8 mouse cellular contexts compared by ENCODE assay signal in genomic region chr10:81365672-81366476, GRCm38 (mm10). TPM values are rescaled to one million over a fixed set of nuclear protein-coding genes. Genes with fewer than 3 reads are reported as not detected.
DNase-seq lines count a peak whose midpoint lies in the region; ATAC-seq and TF ChIP-seq lines count a peak whose summit lies in the region.

Gene 4930404N11Rik (minus strand): TSS chr10:81365816.

- TF ChIP-seq POLR2A in MEL (IDR thresholded peaks at IDR 0.05; ENCODE audit: control insufficient read depth in 1 of 2, insufficient read depth in 1 of 2, low read depth in 1 of 2, low read length in 2 of 2, poor library complexity in 1 of 2), result peak; percentile 25 to 48; a peak in 2 of 4 replicates

- peaks cover 0 to 5% of the 10 kb centered on the region in 2 experiments; a peak in 1 of 4 replicates for H3K4me1 ChIP-seq in MEL (ENCODE audit: control insufficient read depth in 1 of 2, insufficient read depth in 2 of 2, low read length in 2 of 2)
- peaks cover 19% of the 10 kb centered on the region for H3K4me1 ChIP-seq in forebrain, embryonic 15.5 days
- peaks cover 47% of the 10 kb centered on the region for H3K4me1 ChIP-seq in liver, postnatal 0 days (ENCODE audit: insufficient read depth)
- H3K4me1 ChIP-seq in stomach, embryonic 16.5 days (ENCODE audit: control insufficient read depth, insufficient read depth, low read length), result peaks cover 48% of the 10 kb centered on the region

- peak within 1 kb of the TSS; percentile 46 for H3K4me2 ChIP-seq in forebrain, embryonic 15.5 days (replicated peaks)
- H3K4me2 ChIP-seq in liver, postnatal 0 days (ENCODE audit: low read depth, low read length), result no peak within 1 kb of the TSS
- peak within 1 kb of the TSS; percentile 61 for H3K4me2 ChIP-seq in stomach, embryonic 16.5 days (ENCODE audit: low read depth, low read length)

- no peaks in the 10 kb centered on the region for H3K9me3 ChIP-seq in MEL (replicated peaks; ENCODE audit: insufficient read depth, low read length)
- H3K9me3 ChIP-seq in forebrain, embryonic 15.5 days, result no peaks in the 10 kb centered on the region
- no peaks in the 10 kb centered on the region for H3K9me3 ChIP-seq in liver, postnatal 0 days (ENCODE audit: low read length)
- H3K9me3 ChIP-seq in stomach, embryonic 16.5 days (replicated peaks; ENCODE audit: control insufficient read depth, low read length), result no peaks in the 10 kb centered on the region

- H3K9ac ChIP-seq in MEL (ENCODE audit: control insufficient read depth, low read depth, low read length, poor library complexity, severe bottlenecking), result no peak within 1 kb of the TSS
- peak within 1 kb of the TSS; percentile 8; the same call in 1 of the 2 replicates for H3K9ac ChIP-seq in forebrain, embryonic 15.5 days (replicated peaks)
- no peak within 1 kb of the TSS for H3K9ac ChIP-seq in liver, postnatal 0 days (replicated peaks)
- H3K9ac ChIP-seq in stomach, embryonic 16.5 days (ENCODE audit: low read length), result peak within 1 kb of the TSS; percentile 65

- no peak for TF ChIP-seq CTCF in MEL (IDR thresholded peaks at IDR 0.05 in 2 of 3, conservative IDR thresholded peaks at IDR 0.05 in 1 of 3; ENCODE audit: control insufficient read depth in 1 of 3, insufficient read depth in 1 of 3, low read depth in 2 of 3, low read length in 3 of 3, poor library complexity in 1 of 3, severe bottlenecking in 1 of 3)
- TF ChIP-seq CTCF in liver, postnatal 0 days (IDR thresholded peaks at IDR 0.05; ENCODE audit: low read depth), result no peak

- H3K36me3 ChIP-seq in MEL (ENCODE audit: control insufficient read depth in 1 of 2, insufficient read depth in 2 of 2, low read length in 2 of 2), result 0 out of 4 replicates have a peak, but pooled peaks cover 0 to 3% of the 10 kb centered on the region in 2 experiments
- H3K36me3 ChIP-seq in forebrain, embryonic 15.5 days, result peaks cover 47% of the 10 kb centered on the region
- peaks cover 79% of the 10 kb centered on the region for H3K36me3 ChIP-seq in liver, postnatal 0 days (replicated peaks; ENCODE audit: insufficient read depth, low read length)
- H3K36me3 ChIP-seq in stomach, embryonic 16.5 days (ENCODE audit: control insufficient read depth, insufficient read depth, low read length), result peaks cover 35% of the 10 kb centered on the region

- TF ChIP-seq EP300 in MEL (IDR thresholded peaks at IDR 0.05; ENCODE audit: low read depth in 1 of 2, low read length in 2 of 2), result no peak
- no peak for TF ChIP-seq EP300 in liver, postnatal 0 days (IDR thresholded peaks at IDR 0.05; ENCODE audit: low read depth)

- ATAC-seq in forebrain, embryonic 15.5 days (replicated peaks), result no peak
- no peak for ATAC-seq in liver, postnatal 0 days
- ATAC-seq in stomach, embryonic 16.5 days (ENCODE audit: insufficient read depth, low FRiP score), result peak; percentile 15; the same call in 1 of the 2 replicates

- no peaks in the 10 kb centered on the region for H3K79me2 ChIP-seq in MEL (ENCODE audit: control insufficient read depth, insufficient read depth, low read length, poor library complexity)

- no peak within 1 kb of the TSS for H3K27ac ChIP-seq in MEL (ENCODE audit: control insufficient read depth, low read depth, low read length)
- no peak within 1 kb of the TSS for H3K27ac ChIP-seq in forebrain, embryonic 15.5 days (replicated peaks)
- H3K27ac ChIP-seq in liver, postnatal 0 days (ENCODE audit: low read depth), result peak within 1 kb of the TSS; percentile 50; the same call in 1 of the 2 replicates
- H3K27ac ChIP-seq in stomach, embryonic 16.5 days (ENCODE audit: low read length), result peak within 1 kb of the TSS; percentile 31

- H3K4me3 ChIP-seq in MEL (ENCODE audit: control insufficient read depth in 1 of 2, insufficient read depth in 1 of 2, low read depth in 2 of 2, low read length in 2 of 2), result no peak within 1 kb of the TSS
- peak within 1 kb of the TSS; percentile 28 for H3K4me3 ChIP-seq in forebrain, embryonic 15.5 days
- H3K4me3 ChIP-seq in liver, postnatal 0 days (ENCODE audit: low read depth, low read length), result no peak within 1 kb of the TSS
- H3K4me3 ChIP-seq in stomach, embryonic 16.5 days (replicated peaks; ENCODE audit: low read length), result peak within 1 kb of the TSS; percentile 37

- DNase-seq in A20 (ENCODE audit: low read depth, low spot score), result peak; percentile 31
- peak; percentile 70 for DNase-seq in MEL (ENCODE audit: low read depth, low spot score)
- DNase-seq in liver, postnatal 0 days, result peak; percentile 44
- DNase-seq in cerebellum, adult 9-10 months, result no peak
- DNase-seq in urinary bladder, postnatal 25 days (ENCODE audit: low spot score), result no peak
- no peak for DNase-seq in gastrocnemius, postnatal 25 days

- WGBS in forebrain, embryonic 15.5 days, result 20% methylated on average over 12 of the region's 12 CpGs
- 37% methylated on average over 12 of the region's 12 CpGs for WGBS in liver, postnatal 0 days (ENCODE audit: insufficient replicate concordance)
- 32% methylated on average over 12 of the region's 12 CpGs for WGBS in stomach, embryonic 16.5 days

- no peak for TF ChIP-seq RAD21 in MEL (IDR thresholded peaks at IDR 0.05; ENCODE audit: low read depth, low read length)

- H3K27me3 ChIP-seq in MEL (ENCODE audit: control insufficient read depth in 1 of 2, insufficient read depth in 2 of 2, low read length in 2 of 2), result no peaks in the 10 kb centered on the region
- H3K27me3 ChIP-seq in forebrain, embryonic 15.5 days, result peaks cover 22% of the 10 kb centered on the region
- H3K27me3 ChIP-seq in liver, postnatal 0 days (ENCODE audit: insufficient read depth, low read length), result no peaks in the 10 kb centered on the region
- H3K27me3 ChIP-seq in stomach, embryonic 16.5 days (ENCODE audit: control insufficient read depth, insufficient read depth, low read length), result peaks cover 10% of the 10 kb centered on the region; the same call in 1 of the 2 replicates

TF ChIP-seq in MEL, 35 proteins besides CTCF, POLR2A, EP300 and RAD21:
- TF ChIP-seq ZC3H11A (IDR thresholded peaks at IDR 0.05; ENCODE audit: low read depth, low read length) (no peak), MAFK (IDR thresholded peaks at IDR 0.05; ENCODE audit: borderline replicate concordance, low read depth, low read length) (no peak), NRF1 (IDR thresholded peaks at IDR 0.05; ENCODE audit: insufficient read depth, low read depth, low read length, poor library complexity, severe bottlenecking) (no peak), MAX (IDR thresholded peaks at IDR 0.05; ENCODE audit: low read length) (no peak), SMC3 (IDR thresholded peaks at IDR 0.05; ENCODE audit: low read depth, low read length) (no peak), CHD1 (IDR thresholded peaks at IDR 0.05; ENCODE audit: low read depth, low read length) (no peak), NELFE (IDR thresholded peaks at IDR 0.05; ENCODE audit: low read depth, low read length) (no peak), ZMIZ1 (IDR thresholded peaks at IDR 0.05; ENCODE audit: low read depth, low read length) (peak; percentile 76), ELF1 (IDR thresholded peaks at IDR 0.05; ENCODE audit: low read depth, low read length) (0 out of 2 replicates have a peak, but pooled peaks have one; percentile 4), ETS1 (IDR thresholded peaks at IDR 0.05; ENCODE audit: low read depth, low read length) (no peak), POLR2AphosphoS2 (IDR thresholded peaks at IDR 0.05; ENCODE audit: low read length) (peak; percentile 47; the same call in 1 of the 2 replicates), ZNF384 (IDR thresholded peaks at IDR 0.05; ENCODE audit: low read depth, low read length) (no peak), POLR2AphosphoS5 (IDR thresholded peaks at IDR 0.05; ENCODE audit: borderline replicate concordance, low read depth, low read length) (peak; percentile 83; the same call in 1 of the 2 replicates), GATA1 (IDR thresholded peaks at IDR 0.05; ENCODE audit: low read depth, low read length) (no peak), ZKSCAN1 (IDR thresholded peaks at IDR 0.05; ENCODE audit: low read depth, low read length) (no peak), TBP (IDR thresholded peaks at IDR 0.05; ENCODE audit: low read depth, low read length) (no peak), MEF2A (IDR thresholded peaks at IDR 0.05; ENCODE audit: extremely low read depth, insufficient replicate concordance, low read depth, low read length, poor library complexity, severe bottlenecking) (no peak), UBTF (IDR thresholded peaks at IDR 0.05; ENCODE audit: borderline replicate concordance, insufficient read depth, low read depth, low read length) (no peak), CHD2 (IDR thresholded peaks at IDR 0.05; ENCODE audit: low read length) (no peak), RCOR1 (IDR thresholded peaks at IDR 0.05; ENCODE audit: low read depth, low read length) (no peak), MXI1 (IDR thresholded peaks at IDR 0.05; ENCODE audit: low read depth, low read length) (no peak), MYC (IDR thresholded peaks at IDR 0.05; ENCODE audit: low read depth, low read length) (no peak), JUND (IDR thresholded peaks at IDR 0.05; ENCODE audit: low read depth, low read length) (no peak), TAL1 (IDR thresholded peaks at IDR 0.05; ENCODE audit: low read length) (no peak), MAZ (IDR thresholded peaks at IDR 0.05; ENCODE audit: low read depth, low read length) (no peak), BHLHE40 (IDR thresholded peaks at IDR 0.05; ENCODE audit: borderline replicate concordance, low read depth, low read length) (no peak), E2F4 (IDR thresholded peaks at IDR 0.05; ENCODE audit: borderline replicate concordance, low read depth, low read length) (no peak), USF2 (IDR thresholded peaks at IDR 0.05; ENCODE audit: borderline replicate concordance in 1 of 2, insufficient read depth in 1 of 2, low read depth in 1 of 2, low read length in 2 of 2) (no peak), GABPA (IDR thresholded peaks at IDR 0.05; ENCODE audit: low read depth, low read length) (no peak)
TF ChIP-seq in MEL: peak in this region for 4.

RNA-seq across cellular contexts. Expression of gene 4930404N11Rik, which starts in this region (rescaled TPM):
- total RNA-seq in MEL (2012; rRNA removed), result 6.7 and 12.1 TPM in 2 replicates
- 1 to 10 TPM in 1 of 2 experiments, not detected in 1; 3.1 TPM for polyA plus RNA-seq in MEL (2012; ENCODE audit: insufficient read depth in 1 of 2, insufficient read length in 2 of 2, low read depth in 1 of 2, low replicate concordance in 2 of 2, missing spikeins in 1 of 2)
- polyA plus RNA-seq in forebrain, embryonic 15.5 days (2015; fragmentation: Nextera tagmentation; extraction: Ambion mirVana), result 0.73 and 1.3 TPM in 2 replicates
- polyA plus RNA-seq in liver, postnatal 0 days (2015; fragmentation: Nextera tagmentation; extraction: Ambion mirVana), result 0.71 and 0.94 TPM in 2 replicates
- 2.9 and 3.0 TPM in 2 replicates for polyA plus RNA-seq in stomach, embryonic 16.5 days (2015; fragmentation: Nextera tagmentation; extraction: Ambion mirVana)
- total RNA-seq in gastrocnemius, postnatal 25 days (2021), result under 1 TPM; 0.48 to 0.49 TPM

Comparison
In these comparisons a context has a peak if more than half of its experiments do, and no peak if none do; other contexts are left out.
1. Peak in DNase-seq and H3K27ac ChIP-seq in liver, postnatal 0 days; RNA of the gene not detected or under 1 TPM.
2. DNase-seq: peak in A20 (single experiment) and MEL (single experiment); none in cerebellum, adult 9-10 months (single experiment), urinary bladder, postnatal 25 days (single experiment) and gastrocnemius, postnatal 25 days (single experiment).
3. H3K4me3 ChIP-seq: peak in forebrain, embryonic 15.5 days (single experiment) and stomach, embryonic 16.5 days (single experiment); none in MEL (0 of 2) and liver, postnatal 0 days (single experiment).
4. H3K9ac ChIP-seq: peak in forebrain, embryonic 15.5 days (single experiment) and stomach, embryonic 16.5 days (single experiment); none in MEL (single experiment) and liver, postnatal 0 days (single experiment).